Mouse (Mus musculus) liver, embryonic 13.5 days (tissue): ENCODE results near the gene Ttpal. TPM values are rescaled to one million over a fixed set of nuclear protein-coding genes. Genes with fewer than 3 reads are reported as not detected.
A peak's percentile ranks its signal among the peaks of the same experiment; 100 is the strongest.

ENCODE experiments used
- ATAC-seq: fragments of 200-750 bp; cut with Nextera tagmentation; 2 replicates; pipeline ENCODE4 v1.8.0; 2017; ENCODE audit warnings: low read depth, mild to moderate bottlenecking, moderate number of reproducible peaks, moderate library complexity
- DNase-seq: peaks from one replicate; pipeline ENCODE4 v3.0.0; 2022
- H3K27ac ChIP-seq: fragments of 300-500 bp; sonication (generic); 2 replicates; pipeline ENCODE4 v1.5.1; 2015; ENCODE audit warnings: moderate library complexity, mild to moderate bottlenecking, inconsistent platforms
- H3K27me3 ChIP-seq: fragments of 300-500 bp; sonication (generic); 2 replicates; pipeline ENCODE4 v1.6.1; 2015; ENCODE audit warnings: mild to moderate bottlenecking, inconsistent platforms
- H3K36me3 ChIP-seq: fragments of 300-500 bp; sonication (generic); 2 replicates; pipeline ENCODE4 v1.6.1; 2015; ENCODE audit warnings: mild to moderate bottlenecking, inconsistent platforms
- H3K4me1 ChIP-seq: fragments of 300-500 bp; sonication (generic); replicated peaks from 2 replicates; pipeline ENCODE4 v1.6.1; 2015; ENCODE audit warnings: inconsistent platforms
- H3K4me2 ChIP-seq: fragments of 300-500 bp; sonication (generic); 2 replicates; pipeline ENCODE4 v1.6.1; 2015; ENCODE audit warnings: inconsistent platforms, mild to moderate bottlenecking, moderate library complexity
- H3K4me3 ChIP-seq: fragments of 300-500 bp; sonication (generic); replicated peaks from 2 replicates; pipeline ENCODE4 v1.5.1; 2015; ENCODE audit warnings: mild to moderate bottlenecking, inconsistent platforms
- H3K9ac ChIP-seq: fragments of 300-500 bp; sonication (generic); 2 replicates; pipeline ENCODE4 v1.6.1; 2015; ENCODE audit warnings: mild to moderate bottlenecking, inconsistent platforms
- H3K9me3 ChIP-seq: fragments of 300-500 bp; sonication (generic); replicated peaks from 2 replicates; pipeline ENCODE4 v1.6.1; 2016; ENCODE audit warnings: inconsistent platforms
- WGBS: fragments of 180-500 bp; shearing (Covaris S2); methylation state at CpG from one replicate; pipeline ENCODE4 v1.1.7; 2015; ENCODE audit not compliant: insufficient replicate concordance; 5-methylcytosine and 5-hydroxymethylcytosine counted together
- polyA plus RNA-seq: library from polyadenylated mRNA; unstranded; fragments of >200 nt; fragmentation: Nextera tagmentation; extraction: Ambion mirVana; gene quantifications from 2 replicates; pipeline ENCODE4 v1.2.1, GENCODE M21; 2015

Ttpal gene
- polyA plus RNA-seq, 1 experiment from 2014 or later: 13.9 TPM

DNA sequence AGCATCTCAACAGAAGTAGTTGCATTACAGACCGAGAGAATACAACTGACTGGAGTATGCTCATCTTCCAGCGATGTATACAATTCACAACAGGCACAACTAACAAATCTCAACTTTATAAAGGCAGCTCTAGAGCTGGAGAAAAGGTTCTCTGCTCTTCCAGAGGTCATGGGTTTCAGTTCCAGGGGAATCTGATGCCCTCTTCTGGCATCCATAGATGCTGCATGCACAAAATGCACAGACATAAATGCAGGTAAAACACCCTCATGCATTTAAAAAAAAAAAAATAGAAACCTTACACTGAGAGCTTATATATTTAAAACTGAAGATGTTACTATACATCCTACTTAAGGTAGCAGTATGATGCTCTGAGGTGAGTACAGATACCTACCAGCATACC lies 29.6 kb downstream of the Ttpal start:
- no peak overlapping the region for H3K27ac ChIP-seq
- no peak overlapping the region for H3K9ac ChIP-seq
- peaks cover 100% of the 10 kb centered on the region for H3K36me3 ChIP-seq
- no peak for ATAC-seq
- H3K9me3 ChIP-seq: no peaks in the 10 kb centered on the region
- no peaks in the 10 kb centered on the region for H3K27me3 ChIP-seq
- H3K4me1 ChIP-seq: peaks cover 14% of the 10 kb centered on the region
- DNase-seq: no peak
- 91% methylated on average over 2 of the region's 2 CpGs for WGBS
- no peak overlapping the region for H3K4me2 ChIP-seq
- H3K4me3 ChIP-seq: no peak overlapping the region

DNA sequence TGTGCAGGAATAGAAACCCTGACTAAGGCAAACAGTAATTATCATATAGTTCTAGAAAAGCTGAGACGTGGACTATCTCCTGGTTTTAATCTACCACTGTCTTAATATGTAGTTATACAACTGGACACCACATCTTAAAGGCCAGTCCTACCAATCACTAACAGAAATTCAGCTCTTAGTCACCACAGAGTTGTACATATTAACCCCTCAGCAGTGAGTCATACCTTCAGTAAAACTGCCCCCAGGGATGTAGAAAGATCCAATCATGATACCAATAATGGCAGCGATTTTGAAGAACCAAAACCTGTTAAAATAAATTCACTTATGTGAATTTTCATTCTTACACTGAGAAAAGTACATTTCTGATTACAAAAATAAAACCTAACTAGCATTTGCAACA lies 32.1 kb downstream of the Ttpal start:
- Histone ChIP-seq H3K4me2 (no peak overlapping the region), H3K4me3 (no peak overlapping the region), H3K9ac (no peak overlapping the region), H3K27ac (no peak overlapping the region), H3K36me3 (peaks cover 100% of the 10 kb centered on the region), H3K4me1 (peaks cover 38% of the 10 kb centered on the region), H3K9me3 (no peaks in the 10 kb centered on the region), H3K27me3 (no peaks in the 10 kb centered on the region)
- DNase-seq: no peak
- ATAC-seq: no peak
- 88% methylated on average over 2 of the region's 2 CpGs for WGBS

DNA sequence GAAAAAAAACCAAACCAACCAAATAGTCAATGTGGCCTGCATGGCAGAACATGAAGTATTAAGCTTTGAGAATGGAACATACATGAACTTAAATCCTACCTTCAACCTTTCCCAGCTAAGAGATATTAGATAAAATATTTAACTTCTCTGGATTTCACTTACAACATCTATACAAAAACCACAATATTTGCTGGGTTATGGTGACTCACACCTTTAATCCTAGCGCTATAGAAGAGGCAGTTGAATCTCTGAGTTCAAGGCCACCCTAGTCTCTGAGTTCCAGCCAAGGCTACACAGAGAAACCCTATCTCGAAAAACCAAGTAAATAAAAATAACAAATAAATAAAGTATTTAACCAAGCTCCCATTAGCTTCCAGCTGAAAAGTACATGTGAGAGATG lies 33.9 kb downstream of the Ttpal start:
- H3K9ac ChIP-seq: no peak overlapping the region
- H3K27ac ChIP-seq: no peak overlapping the region; the same call in 1 of the 2 replicates
- H3K4me1 ChIP-seq: peaks cover 56% of the 10 kb centered on the region
- 80% methylated on average over 2 of the region's 2 CpGs for WGBS
- peaks cover 100% of the 10 kb centered on the region for H3K36me3 ChIP-seq
- no peaks in the 10 kb centered on the region for H3K27me3 ChIP-seq
- no peak overlapping the region for H3K4me3 ChIP-seq
- ATAC-seq (no peak), DNase-seq (no peak)
- H3K9me3 ChIP-seq: no peaks in the 10 kb centered on the region
- H3K4me2 ChIP-seq: no peak overlapping the region

DNA sequence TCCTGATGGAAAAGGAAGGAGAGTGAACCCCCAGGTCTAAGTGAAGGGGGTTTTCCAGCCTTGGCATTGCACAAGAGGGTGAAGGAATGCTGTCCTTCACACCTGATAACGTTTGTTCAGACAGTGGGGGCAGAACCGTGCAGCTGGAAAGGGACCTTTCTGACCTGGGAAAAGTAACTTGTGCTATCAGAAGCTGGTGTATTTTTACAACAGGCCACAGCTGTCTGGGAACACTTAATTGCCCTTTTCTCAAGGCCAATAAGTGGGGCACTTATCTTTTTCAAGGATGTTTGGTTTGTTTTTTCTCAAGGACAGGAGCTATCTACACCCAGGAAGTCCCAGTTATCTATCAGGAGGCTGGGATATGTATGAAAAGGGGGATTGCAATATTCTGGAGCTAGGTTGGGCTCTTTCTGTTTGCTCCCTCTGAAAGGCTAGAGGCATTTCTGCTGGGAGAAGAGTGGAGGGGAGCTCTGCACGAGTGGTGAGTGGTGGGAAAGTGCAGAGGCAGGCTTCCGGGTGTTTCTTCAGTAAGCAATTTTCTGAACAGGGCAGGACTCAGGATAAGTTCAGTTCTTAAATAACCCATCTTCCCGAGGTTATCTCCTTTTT lies 35.6 kb downstream of the Ttpal start:
- H3K4me2 ChIP-seq: peak overlapping the region; percentile 13; the same call in 1 of the 2 replicates
- peaks cover 92% of the 10 kb centered on the region for H3K36me3 ChIP-seq
- no peak for DNase-seq
- H3K4me3 ChIP-seq: 0 out of 2 replicates have a peak overlapping the region, but pooled peaks have one; percentile 2
- 38% methylated on average over 5 of the region's 5 CpGs for WGBS
- no peaks in the 10 kb centered on the region for H3K9me3 ChIP-seq
- H3K9ac ChIP-seq: peak overlapping the region; percentile 45
- H3K27ac ChIP-seq: peak overlapping the region; percentile 31
- peaks cover 71% of the 10 kb centered on the region for H3K4me1 ChIP-seq
- ATAC-seq: no peak
- H3K27me3 ChIP-seq: no peaks in the 10 kb centered on the region

DNA sequence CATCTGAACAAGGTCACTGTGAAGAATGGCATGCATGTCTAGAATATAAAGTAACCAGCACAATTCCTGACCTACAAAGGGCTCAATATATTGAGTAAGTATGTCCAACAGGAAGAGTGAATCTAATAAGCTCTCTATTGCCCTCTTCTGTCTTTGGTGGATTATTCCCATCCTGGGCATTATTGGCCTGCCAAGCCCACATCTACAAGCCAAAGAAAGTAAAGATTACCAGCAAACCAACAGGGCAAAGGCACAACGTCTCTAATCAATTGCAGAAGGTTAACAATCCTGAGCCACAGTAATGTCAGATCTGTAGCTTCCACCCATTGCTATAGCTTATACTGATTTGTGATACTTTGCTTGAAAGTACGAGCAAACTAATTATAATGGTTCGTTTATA lies 38.4 kb downstream of the Ttpal start:
- ATAC-seq: no peak
- Histone ChIP-seq H3K27ac (peak overlapping the region; percentile 100), H3K4me1 (peaks cover 70% of the 10 kb centered on the region), H3K4me2 (peak overlapping the region; percentile 84), H3K4me3 (peak overlapping the region; percentile 90), H3K36me3 (peaks cover 65% of the 10 kb centered on the region), H3K9ac (peak overlapping the region; percentile 98; the same call in 1 of the 2 replicates), H3K9me3 (no peaks in the 10 kb centered on the region), H3K27me3 (no peaks in the 10 kb centered on the region)
- 57% methylated on average over 3 of the region's 3 CpGs for WGBS
- no peak for DNase-seq

DNA sequence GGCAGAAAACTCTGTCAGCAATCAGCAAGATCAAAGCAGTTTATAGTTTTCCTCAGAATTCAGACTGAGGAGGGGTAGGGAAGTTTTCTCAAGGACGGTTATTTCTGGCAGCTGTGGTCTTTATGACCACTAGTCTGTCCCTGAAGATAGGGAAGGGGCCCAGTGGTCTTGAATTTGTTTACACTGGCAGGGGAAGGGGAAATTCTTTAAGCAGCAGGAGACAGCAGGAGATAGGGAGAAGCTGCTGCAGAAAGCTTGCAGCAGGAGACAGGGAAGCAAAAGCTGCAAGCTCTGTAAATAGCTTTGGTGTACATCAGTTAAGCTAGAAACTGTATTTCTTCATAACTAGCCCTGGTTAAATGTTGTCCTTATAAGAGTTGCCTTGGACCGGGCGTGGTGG lies 39.6 kb downstream of the Ttpal start:
- no peak for DNase-seq
- peaks cover 53% of the 10 kb centered on the region for H3K36me3 ChIP-seq
- peak overlapping the region; percentile 100 for H3K27ac ChIP-seq
- no peak for ATAC-seq
- H3K4me2 ChIP-seq: peak overlapping the region; percentile 84
- no peaks in the 10 kb centered on the region for H3K9me3 ChIP-seq
- H3K4me3 ChIP-seq: peak overlapping the region; percentile 90
- H3K9ac ChIP-seq: peak overlapping the region; percentile 98
- peaks cover 68% of the 10 kb centered on the region for H3K4me1 ChIP-seq
- WGBS: 11% methylated on average over 3 of the region's 3 CpGs
- H3K27me3 ChIP-seq: no peaks in the 10 kb centered on the region

DNA sequence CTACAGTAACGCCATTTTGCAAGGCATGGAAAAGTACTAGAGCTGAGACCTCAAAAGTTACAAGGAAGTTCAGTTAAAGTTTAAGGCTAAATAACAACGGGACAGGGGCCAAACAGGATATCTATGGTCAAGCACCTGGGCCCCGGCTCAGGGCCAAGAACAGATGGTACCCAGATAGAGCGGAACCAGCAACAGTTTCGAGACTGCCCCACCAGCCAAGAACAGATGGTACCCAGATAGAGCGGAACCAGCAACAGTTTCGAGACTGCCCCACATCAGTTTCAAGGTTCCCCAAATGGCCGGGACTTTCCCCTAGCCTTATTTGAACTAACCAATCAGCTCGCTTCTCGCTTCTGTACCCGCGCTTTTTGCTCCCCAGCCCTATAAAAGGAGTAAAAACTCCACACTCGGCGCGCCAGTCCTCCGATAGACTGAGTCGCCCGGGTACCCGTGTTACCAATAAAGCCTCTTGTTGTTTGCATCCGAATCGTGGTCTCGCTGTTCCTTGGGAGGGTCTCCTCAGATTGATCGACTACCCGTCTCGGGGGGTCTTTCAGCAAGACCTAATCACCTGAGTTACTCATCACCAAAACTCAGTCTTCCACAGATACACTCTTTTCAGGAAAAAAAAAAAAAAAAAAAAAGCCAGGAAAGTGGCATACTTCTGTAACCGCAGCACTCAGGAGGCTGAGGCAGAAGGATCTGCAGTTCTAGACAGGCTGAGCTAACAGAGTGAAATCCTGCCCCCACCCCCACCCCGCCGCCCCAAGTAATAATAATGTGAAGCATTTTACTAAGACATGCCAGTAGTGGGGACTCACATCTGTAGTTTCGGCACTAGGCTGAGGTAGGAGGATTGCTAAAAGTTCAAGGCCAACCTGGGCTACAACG lies 40.8 kb downstream of the Ttpal start:
- Histone ChIP-seq H3K27ac (peak overlapping the region; percentile 100), H3K27me3 (no peaks in the 10 kb centered on the region), H3K4me3 (peak overlapping the region; percentile 90), H3K4me2 (peak overlapping the region; percentile 84), H3K9ac (peak overlapping the region; percentile 98), H3K9me3 (no peaks in the 10 kb centered on the region), H3K4me1 (peaks cover 57% of the 10 kb centered on the region), H3K36me3 (peaks cover 41% of the 10 kb centered on the region)
- DNase-seq (peak; percentile 95), ATAC-seq (peak; percentile 72)
- 16% methylated on average over 30 of the region's 30 CpGs for WGBS

DNA sequence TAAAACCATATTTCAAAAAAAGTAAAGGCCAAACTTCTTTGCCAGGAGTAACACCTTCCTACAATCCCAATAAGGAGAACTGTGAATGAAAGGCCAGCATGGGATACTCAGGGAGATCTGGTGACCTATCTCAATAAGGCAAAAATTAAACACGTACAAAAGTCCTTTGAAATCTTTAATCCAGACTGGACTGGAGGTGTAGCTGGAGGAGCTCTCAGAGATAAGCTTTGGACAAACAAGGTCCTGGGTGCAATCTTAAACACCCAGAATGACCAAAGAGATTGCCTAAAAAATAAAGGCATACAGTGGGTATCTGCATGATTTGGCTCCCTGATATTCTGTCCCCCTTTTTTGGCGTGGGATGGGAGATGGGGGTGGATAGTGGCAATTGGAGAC lies 41.5 kb downstream of the Ttpal start:
- H3K27me3 ChIP-seq: no peaks in the 10 kb centered on the region
- peak overlapping the region; percentile 84 for H3K4me2 ChIP-seq
- peak overlapping the region; percentile 100 for H3K27ac ChIP-seq
- DNase-seq (no peak), ATAC-seq (no peak)
- peaks cover 50% of the 10 kb centered on the region for H3K4me1 ChIP-seq
- peak overlapping the region; percentile 90 for H3K4me3 ChIP-seq
- H3K9me3 ChIP-seq: no peaks in the 10 kb centered on the region
- peak overlapping the region; percentile 98 for H3K9ac ChIP-seq
- WGBS: 2% methylated on average over 2 of the region's 2 CpGs
- H3K36me3 ChIP-seq: peaks cover 34% of the 10 kb centered on the region

DNA sequence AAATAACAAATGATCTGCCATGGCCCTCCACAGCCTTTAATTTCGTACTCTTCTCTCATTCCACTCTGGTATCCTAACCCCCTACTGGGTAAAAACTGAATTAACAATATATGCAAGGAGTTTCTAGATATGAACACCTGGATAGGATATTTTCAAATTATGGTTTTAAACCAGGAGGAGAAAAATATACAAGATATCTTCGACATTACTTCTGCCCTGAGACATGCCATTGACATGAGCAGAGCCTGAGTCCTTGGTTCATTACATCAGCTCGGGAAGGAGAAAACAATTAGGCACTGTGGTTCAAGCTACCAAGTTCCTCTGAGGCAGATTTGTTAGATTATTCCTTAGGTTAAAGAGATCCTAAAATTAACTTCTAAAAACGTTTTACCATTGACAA lies 41.9 kb downstream of the Ttpal start:
- Histone ChIP-seq H3K4me2 (peak overlapping the region; percentile 84), H3K27ac (peak overlapping the region; percentile 100), H3K27me3 (no peaks in the 10 kb centered on the region), H3K9ac (peak overlapping the region; percentile 98), H3K4me1 (peaks cover 45% of the 10 kb centered on the region), H3K36me3 (peaks cover 30% of the 10 kb centered on the region), H3K9me3 (no peaks in the 10 kb centered on the region), H3K4me3 (peak overlapping the region; percentile 90)
- no peak for DNase-seq
- ATAC-seq: no peak
- 2% methylated on average over 4 of the region's 4 CpGs for whole genome bisulfite sequencing

DNA sequence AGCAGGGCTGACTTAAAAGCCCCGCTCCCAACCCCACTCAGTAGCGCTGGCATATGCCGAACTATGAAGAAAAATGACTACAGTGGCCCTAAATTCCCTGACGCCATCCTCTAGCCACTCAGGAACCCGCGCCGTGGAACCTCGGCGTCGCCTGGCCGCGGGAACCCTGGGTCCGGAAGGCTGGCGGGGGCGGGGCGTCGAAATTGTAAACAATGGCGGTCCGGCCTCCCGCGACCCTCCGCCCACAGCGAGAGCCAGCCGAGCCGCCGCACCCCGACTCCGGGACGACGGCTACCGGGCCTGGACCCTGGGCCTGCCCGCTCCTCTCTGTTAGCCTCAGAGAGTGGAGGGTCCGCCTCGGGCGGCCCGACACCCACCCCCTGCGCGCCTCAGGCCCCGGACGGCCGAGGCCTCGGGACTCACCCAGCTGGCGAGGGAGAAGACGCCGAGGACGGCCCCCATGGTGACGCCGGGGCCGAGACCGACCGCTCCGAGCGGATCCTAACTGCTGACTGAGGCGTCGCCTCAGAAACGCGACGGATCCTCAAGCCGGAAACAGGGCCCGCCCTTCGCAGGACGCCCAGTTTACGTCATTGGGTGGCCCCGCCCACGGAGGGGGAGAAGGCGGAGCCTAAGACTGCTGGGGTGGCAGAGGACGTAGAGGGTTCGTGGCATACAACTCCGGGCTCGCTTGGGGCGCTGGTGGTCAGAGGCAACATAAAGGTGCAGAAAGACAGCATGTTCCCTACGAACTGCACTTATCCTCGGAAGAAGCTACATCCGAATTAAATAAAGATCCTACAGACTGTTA lies 42.7 kb downstream of the Ttpal start, which contains the start of gene Serinc3:
Gene Serinc3, minus strand, starts transcription at position 557 of the 811 bp plus-strand sequence.
- under 1% methylated on average over 74 of the region's 74 CpGs for WGBS
- peaks cover 22% of the 10 kb centered on the region for H3K36me3 ChIP-seq
- peak; percentile 100 for DNase-seq

More for the DNA sequence above, 42.7 kb downstream of the Ttpal start, which contains the start of gene Serinc3:
- Histone ChIP-seq H3K9ac (peak within 1 kb of the TSS; percentile 98), H3K9me3 (no peaks in the 10 kb centered on the region), H3K27me3 (no peaks in the 10 kb centered on the region), H3K27ac (peak within 1 kb of the TSS; percentile 100), H3K4me2 (peak within 1 kb of the TSS; percentile 84), H3K4me3 (peak within 1 kb of the TSS; percentile 90), H3K4me1 (peaks cover 38% of the 10 kb centered on the region)
- peak; percentile 88 for ATAC-seq
